Mouse (Mus musculus): ENCODE data around the gene Sbsn.

Sbsn gene

DNA sequence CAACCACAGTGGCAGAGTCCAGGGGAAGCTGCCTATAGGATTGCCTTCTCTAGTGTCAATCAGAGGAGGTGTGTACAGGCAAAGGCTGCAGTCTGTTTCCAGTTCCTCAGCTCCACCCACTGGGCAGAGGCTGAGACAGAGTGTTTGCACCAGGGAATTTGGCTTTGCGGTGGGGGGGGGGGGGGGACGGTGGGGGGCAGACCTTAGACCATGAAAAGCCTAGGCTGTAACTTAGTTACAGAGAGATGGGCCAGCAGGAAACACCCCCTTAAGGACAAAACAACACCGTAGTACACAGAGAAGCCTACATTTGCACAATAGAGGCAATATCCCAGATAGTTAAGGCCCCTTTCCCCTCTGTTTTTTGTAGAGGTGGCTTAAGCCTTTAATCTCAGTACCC, 5.7 kb downstream of the Sbsn start:
- no peak for DNase-seq (ENCODE audit: low read depth, low spot score)

DNA sequence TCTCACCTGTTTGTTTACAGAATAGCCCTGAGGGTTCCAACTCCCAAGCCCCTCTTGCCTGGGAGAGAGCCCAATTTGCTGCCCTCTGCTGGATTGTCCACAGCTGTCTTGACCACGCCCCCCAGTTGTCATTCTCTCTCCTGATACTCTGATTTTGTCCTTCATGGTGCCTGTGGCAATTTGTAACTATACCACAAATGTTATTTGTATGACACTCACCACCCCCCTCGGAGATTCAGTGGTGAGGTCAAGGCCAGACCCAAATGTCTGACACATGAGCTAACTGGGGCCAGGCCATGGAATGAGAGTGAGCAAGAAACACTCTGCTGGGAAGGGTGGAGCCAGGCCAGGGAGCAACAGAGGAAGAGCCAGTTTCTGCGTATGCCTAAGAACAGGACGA, 7.6 kb downstream of the Sbsn start:
- DNase-seq (ENCODE audit: low read depth, low spot score), result peak; percentile 41

DNA sequence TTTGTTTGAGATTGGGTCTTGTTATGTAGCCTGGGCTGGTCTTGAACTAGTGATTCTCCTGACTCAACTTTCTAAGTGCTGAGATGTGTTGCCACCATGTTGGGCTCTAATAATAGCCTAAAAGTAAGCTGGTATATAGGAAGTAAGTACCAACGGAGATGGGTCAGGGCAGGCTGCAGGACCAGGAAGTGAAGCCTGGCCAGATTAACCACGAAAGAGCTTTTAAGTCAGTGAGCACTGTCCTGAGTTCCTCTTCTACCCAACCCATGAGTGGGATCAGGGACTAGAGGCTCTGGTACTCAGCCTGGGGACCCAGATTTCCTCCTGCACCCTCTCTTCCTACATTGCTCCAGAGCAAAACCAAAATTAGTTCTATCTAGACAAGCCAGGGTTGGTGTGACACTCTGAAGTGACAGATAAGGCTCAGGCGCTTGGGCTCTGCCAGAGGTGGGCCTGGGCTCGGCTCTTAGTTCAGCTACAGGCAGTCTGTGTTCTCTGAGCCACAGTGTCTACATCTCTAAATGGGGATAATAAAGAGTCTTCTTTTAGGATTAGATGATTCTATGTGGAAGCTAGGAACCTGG, 10.6 kb downstream of the Sbsn start:
- peak; percentile 43 for DNase-seq (ENCODE audit: low read depth, low spot score)

DNA sequence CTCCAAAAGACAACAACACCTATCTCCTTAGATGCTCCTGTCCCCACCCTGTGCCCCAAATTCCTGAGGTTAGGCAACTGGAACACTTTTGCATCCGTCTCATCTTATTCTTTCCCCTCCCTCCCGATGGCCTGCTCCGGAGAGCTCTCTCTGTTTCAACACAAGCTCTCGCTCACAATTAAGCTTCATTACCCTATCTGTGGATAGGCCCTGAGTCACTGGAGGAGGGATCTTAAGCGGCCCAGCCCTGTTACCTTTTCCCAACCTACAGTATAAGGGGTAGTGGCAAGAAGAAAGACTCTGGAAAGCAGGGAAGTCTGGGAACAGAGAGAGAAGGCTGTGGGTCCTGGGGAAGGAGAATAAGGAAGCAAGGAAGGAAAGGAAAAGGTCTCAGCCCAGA, 12.2 kb downstream of the Sbsn start, which contains the start of gene Dmkn:
TSS of gene Dmkn (plus strand) at position 301 of the 400 bp plus-strand sequence.
- DNase-seq (ENCODE audit: low read depth, low spot score), result no peak

DNA sequence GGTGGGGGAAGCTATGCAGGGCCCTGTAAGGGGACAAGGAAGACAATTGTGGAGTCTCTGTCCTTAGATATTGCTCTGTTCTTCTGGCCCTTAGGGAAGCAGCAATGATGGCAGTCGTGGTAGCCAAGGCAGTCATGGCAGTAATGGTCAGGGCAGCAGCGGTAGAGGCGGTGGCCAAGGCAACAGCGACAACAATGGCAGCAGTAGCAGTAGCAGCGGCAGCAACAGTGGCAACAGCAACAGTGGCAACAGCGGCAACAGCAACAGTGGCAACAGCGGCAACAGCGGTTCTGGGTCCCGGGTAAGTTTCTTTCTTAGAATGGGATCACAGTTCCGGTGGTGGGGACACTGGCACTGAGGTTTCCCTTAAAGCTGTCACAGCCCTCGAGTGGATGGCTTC, 13.9 kb downstream of the Sbsn start:
- DNase-seq (ENCODE audit: low read depth, low spot score), result no peak

DNA sequence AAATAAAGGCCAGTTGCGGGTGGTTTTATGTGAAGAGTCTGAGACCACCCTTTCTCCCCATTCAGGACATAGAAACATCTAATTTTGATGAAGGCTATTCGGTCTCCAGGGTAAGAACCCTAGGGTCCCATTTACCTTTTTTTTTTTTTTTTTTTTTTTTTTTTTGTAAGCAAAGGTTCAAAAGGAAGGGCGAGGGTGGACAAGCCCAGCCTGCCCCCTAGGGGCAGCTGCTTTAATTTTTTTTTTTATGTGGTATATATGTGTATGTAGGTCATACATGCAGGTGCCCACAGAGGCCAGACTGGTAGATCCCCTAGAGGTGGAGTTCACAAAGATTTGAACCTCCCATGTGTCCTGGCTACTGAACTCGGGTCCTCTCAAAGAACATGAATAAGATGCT, 15.1 kb downstream of the Sbsn start:
- DNase-seq (ENCODE audit: low read depth, low spot score), result peak; percentile 44

DNA sequence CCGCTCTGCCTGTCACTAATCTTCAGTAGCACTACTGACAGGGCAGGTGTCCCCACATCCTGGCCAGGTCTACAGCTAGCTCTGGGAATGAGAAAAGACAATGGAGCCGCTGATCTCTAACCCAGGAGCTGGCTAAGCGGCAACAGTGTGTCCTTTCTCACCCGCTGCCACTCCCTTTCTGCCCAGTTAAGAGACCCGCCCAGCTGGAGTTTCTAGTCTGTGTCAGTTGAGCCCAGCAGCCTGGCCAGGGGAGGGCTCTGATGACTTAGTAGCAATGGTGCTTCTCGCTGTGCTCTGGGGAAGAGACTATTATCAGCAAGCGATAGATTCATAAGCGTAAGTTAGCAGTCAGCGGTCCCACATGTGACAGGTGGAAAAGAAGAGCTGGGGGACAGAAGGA, 18.0 kb downstream of the Sbsn start:
- DNase-seq (ENCODE audit: low read depth, low spot score), result no peak

DNA sequence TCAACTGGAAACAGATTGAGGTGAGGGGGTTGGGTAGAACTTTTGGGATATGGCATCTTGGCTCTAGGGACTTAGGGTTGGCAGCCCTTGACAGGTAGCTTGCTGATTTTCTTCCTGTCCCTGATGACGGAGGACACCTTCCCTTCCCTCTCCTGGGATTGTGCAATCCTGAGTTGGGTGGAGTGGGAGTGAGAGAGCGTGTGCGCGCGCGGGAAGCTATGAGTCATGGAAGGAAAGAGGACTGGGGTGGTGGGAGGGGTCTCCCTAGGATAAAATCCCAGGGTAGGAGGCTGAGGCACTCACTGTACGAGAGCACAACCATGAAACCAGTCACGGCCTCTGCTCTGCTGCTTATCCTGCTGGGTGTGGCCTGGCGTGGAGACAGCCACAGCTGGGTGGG, 24.8 kb downstream of the Sbsn start:
- DNase-seq (ENCODE audit: low read depth, low spot score), result no peak

DNA sequence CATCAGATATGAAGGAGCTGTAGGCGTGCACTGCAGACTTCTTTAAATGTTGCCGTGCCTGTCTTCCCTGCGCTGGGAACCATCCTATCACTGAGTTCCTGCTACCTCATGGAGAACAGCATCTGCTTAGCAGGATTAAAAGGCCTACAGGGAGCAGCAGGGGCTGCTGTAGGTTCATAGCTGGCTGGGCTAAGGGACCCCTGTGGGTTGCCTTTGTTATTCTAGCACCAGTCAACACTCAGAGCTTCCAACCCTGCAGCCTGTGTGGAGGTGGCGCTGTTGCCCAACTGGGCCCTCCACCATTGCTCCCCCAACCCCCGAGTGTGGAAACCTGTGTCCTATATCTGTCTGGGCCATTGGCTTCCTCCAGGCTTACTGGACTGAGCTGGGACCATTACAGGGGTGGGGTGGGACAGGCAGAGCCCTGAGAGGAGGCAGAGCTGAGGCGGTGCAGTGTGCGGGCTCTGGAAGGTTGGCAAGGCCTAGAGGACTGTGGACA, 25.9 kb downstream of the Sbsn start:
- DNase-seq (ENCODE audit: low read depth, low spot score), result no peak

DNA sequence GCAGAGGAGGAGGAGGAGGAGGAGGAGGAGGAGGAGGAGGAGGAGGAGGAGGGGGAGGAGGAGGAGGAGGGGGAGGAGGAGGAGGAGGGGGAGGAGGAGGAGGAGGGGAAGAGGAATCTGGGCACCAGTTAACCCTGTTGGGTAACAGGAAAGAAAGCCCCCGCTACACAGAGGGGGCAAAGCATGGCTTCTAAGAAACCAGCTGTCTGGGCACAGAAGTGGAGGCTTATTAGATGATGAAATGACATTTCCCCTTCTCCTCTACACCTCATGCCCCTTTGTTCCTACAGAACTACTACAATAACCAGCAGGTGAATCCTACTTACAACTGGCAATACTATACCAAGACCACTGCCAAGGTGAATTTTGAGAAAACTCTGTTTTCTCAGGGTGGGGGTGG, 26.6 kb downstream of the Sbsn start:
- no peak for DNase-seq (ENCODE audit: low read depth, low spot score)

DNA sequence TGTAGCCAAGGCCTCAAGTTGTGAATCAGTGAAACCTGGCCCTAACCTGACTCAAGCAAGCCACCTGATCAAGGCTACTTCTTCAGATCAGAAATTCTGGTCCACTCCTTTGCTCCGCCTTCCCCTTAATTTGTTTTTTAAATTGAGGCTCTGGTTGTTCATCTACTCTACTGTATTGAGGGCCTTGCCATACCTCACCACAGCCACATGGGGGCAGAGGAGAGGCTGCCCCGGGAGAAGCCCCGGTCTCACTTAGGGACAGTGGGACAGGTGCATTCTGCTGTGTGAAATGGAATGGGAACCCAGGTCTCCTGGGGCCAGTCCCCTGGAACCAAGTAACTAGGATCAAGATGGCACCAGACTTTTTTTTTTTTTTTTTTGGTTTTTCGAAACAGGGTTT, 30.5 kb downstream of the Sbsn start:
- peak; percentile 61 for DNase-seq (ENCODE audit: low read depth, low spot score)

DNA sequence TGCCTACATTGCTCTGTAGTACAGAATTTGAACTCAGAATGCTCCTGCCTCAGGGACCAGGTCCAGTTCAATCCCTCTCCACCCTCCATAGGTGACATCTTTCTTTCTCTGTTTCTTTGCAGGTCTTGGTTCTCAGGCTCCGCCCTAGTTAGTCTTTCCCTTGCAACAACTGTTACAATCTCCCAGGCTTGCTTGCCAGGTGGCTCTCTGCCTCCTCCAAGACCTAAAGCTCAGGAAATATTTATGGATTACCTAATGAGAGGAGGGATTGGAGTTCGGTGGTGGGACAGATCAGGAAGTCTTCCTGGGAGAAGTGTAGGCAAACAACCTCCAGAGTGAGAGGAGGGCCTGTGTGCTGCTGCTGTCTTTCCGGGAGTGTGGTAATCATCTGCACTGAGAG, 31.4 kb downstream of the Sbsn start:
- DNase-seq (ENCODE audit: low read depth, low spot score), result no peak

DNA sequence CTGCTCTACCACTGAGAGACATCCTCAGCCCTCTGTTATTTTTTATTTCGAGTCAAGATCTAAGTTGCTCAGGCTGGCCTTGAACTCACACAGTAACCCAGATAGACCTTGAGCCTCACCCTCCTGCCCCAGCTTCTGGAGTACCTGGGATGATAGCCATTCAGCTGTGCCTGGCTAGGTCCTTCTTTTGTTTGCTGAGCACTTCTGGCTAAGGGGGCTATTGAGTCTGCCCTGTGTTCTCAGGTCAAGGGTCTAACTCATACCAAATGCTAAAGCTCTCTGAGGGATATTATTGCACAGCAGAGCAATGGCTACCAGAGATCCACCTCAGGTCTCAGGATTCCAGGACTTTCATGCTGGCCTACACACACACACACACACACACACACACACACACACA, 33.9 kb downstream of the Sbsn start:
- DNase-seq (ENCODE audit: low read depth, low spot score), result no peak

DNA sequence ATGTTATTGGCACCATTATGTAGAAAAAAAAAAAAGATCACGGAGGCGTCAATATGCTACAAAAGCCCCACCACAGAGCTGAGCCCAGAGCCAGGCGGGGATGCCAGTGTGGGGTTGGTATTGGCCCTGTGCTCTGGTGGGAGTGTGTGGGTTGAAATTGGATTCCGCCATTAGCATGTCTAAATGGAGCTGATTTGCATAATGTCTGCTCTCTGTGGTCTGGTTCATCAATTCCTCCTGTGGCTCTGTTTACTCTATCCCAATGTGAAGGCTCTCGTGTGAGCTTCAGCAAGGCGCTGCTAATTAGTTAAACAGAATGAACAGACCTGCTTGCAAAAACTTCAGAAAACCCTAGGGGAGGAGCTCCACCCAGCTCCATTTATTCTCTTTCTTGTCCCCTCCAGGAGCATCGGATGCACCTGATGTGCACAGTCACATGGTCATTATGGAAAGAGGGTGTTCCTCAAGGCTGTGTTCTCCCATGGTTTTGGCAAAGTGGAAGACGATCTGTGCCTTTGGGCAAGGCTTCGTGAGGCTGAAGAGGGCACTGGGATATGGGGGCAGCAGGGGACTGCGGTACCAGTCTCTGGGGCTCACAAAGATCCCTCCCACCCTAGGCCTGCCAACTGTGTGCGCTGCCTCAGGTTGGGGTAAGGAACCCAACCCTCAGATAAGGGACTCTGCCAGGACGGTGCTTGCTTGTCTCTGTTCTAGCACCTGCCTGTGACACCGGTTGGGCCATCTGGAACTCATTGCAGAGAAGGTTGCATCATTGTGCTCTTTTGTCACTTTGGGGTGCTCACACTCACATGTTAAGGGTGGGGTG, 34.7 kb downstream of the Sbsn start:
- no peak for DNase-seq (ENCODE audit: low read depth, low spot score)

DNA sequence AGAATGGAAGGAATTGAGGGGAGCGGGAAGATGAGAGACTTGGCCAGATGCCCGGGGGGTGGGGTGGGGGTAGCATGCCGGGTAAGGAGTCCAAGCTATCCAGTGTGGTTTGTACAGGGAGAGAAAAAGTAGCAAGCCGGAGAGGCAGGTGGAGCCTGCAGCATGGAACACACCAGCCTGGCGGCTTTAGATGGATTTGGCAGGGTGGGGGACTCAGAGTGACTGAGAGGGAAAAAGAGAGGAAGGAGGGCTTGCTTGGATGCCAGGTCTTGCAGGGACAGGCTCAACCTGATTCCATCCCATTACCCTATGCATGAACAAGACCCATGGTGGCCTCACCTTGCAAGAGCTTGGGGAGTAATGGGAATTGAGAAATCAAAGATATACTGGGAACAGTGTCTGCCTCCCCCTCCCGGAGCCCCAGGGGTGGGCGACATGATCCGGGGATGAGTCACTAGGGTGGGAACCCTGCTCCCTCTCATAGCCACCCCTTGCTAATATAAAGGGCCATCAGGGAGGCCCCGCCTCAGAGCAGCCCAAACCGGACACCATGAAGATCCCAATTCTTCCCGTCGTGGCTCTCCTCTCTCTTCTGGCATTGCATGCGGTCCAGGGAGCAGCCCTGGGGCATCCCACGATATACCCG, 36.2 kb downstream of the Sbsn start, which contains the start of gene Krtdap:
TSS of gene Krtdap (plus strand) at position 520 of the 646 bp plus-strand sequence.
- no peak for DNase-seq (ENCODE audit: low read depth, low spot score)

DNA sequence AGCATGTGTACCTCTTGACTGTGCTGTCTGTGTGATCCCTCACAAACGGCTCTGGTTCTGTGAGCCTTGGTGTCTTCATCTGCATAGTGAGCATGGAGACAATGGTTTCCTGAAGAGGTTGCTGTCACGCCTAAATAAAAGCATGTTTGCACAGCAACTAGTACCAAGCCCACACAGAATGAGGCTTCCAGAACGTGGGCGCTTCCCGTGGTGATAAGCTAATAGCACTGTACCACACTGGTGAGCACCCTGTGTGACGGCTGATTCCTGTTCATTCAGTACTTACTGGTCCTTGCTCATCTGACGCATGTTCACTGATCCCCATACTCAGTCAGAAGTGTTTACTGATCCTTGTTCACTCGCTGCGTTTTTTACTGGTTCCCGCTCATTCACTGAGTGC, 38.9 kb downstream of the Sbsn start:
- no peak for DNase-seq (ENCODE audit: low read depth, low spot score)

DNA sequence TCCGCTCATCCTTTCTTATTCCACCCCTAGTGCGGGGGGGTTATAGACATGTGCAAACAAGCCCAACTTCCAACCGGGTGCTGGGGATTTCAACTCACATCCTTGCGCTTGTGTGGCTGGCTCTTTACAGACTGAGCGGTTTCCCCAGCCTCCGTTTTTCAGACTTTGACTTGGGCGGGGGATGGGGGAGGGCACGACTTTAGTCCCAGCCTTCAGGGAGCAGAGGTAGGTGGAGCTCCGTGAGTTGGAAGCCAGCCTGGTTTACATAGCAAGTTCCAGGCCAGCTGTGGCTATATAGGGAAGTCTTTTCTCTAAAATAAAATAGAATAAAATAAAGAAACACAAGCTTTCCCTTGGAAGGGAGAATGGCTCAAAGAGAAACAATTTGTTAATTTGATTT, 40.6 kb downstream of the Sbsn start:
- no peak for DNase-seq (ENCODE audit: low read depth, low spot score)

DNA sequence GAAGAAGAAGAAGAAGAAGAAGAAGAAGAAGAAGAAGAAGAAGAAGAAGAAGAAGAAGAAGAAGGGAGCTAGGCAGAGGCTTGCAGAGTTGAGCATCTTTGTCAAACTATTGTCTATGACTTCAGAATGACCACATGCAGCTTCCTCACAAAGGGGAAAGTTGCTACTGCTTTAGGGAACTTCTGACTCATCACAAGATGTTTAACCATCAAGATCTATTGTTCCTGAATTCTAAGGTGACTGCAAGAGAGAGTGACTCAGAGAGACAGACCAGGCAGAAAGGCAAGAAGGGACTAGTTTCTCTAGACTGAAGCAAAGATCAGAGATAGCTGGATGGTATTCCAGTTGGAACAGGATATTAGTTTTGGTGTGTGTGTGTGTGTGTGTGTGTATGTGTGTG, 43.6 kb downstream of the Sbsn start:
- peak; percentile 39 for DNase-seq (ENCODE audit: low read depth, low spot score)

DNA sequence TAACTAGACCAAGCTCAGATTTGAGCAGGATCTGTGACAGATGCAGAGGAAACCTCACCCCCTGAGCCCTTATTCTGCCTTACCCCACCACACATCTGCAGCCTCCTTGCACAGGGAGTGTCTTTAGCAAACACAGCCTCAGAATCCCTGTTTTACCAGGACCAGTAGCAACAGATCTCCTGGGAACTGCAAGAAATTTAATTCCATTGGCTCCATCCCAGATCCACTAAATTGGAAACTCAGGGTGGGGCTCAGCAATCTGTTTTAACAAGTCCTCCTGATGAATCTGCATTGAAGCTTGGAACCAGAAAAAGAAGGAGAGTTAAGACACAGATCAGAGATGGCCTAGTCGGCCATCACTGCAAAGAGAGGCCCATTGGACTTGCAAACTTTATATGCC, 45.5 kb downstream of the Sbsn start:
- no peak for DNase-seq (ENCODE audit: low read depth, low spot score)

DNA sequence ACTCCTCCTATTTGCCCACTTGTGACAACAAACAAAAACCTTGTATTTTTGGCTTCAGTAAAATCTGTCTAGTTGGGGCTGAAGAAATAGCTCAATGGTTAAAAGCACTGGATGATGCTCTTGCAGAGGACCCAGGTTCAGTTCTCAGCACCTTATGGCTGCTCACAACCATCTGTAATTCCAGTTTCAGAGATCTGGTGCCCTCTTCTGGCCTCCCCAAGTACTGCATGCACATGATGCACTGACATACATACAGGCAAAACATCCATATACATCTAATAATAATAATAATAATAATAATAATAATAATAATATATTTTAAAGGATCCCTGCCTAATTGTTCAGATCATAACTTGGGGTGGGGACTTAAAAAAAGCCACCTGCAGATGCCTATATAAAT, 49.4 kb downstream of the Sbsn start:
- DNase-seq (ENCODE audit: low read depth, low spot score), result no peak

DNA sequence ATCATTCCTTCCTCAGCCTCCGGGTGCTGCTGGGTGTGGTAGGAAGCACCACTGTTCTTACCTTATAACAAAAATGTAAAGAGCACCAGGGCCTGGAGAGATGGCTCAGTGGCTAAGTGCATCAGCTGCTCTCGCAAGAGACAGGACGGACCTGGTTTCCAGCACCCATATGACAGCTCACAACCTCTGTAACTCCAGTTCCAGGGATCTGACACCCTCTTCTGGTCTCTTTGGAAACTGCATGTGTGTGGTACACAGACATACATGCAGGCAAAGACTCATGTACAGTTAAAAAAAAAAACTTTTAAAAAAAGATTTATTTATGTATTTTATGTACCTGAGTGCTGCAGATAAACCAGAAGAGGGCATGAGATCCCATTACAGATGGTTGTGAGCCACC, 52.0 kb downstream of the Sbsn start:
- no peak for DNase-seq (ENCODE audit: low read depth, low spot score)

DNA sequence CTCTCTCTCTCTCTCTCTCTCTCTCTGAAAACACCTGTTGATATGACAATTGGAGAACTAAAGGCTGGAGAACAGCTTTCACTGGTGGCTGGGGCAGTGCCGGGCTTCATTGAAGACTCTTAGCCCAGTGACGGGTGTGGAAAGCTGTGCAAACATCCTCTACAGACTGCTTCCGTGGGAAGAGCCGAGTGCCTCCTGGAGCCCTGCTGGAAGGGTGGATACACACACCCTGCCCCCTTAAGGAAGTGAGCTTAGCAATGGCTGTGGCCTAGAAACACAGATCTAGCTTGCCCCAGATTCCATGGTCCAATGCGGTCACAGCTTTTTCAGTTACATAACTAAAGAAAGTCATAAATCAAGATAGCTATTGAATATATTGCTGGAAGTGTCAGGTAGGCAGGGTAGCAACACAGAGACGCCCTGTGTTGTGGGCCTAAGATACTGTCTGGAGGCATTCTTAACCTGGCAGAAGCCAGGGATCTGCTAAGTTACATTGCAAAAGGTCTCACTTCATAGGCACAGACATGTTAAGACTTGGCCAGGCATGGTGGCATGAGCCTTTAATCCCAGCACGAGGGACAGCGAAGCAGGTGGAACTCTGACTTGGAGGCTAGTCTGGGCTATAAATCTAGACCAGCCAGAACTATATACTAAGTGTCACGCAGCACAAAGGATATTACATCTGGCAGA, 52.9 kb downstream of the Sbsn start:
- DNase-seq (ENCODE audit: low read depth, low spot score), result no peak
